Comparison of ENCODE assay signal across 12 mouse cellular contexts in genomic region chr11:79566947-79567346, GRCm38 (mm10). TPM values are rescaled to one million over a fixed set of nuclear protein-coding genes. Genes with fewer than 3 reads are reported as not detected.
"Had no signal": no experiment of that assay in that cellular context is flagged by ENCODE, and none has a peak within 500 bp of the region (broad histone marks: within the 10 kb centered on the region; RNA-seq: fewer than 3 reads in every experiment).

No protein-coding gene starts in this region.

- H3K9ac ChIP-seq: limb, embryonic 15.5 days; liver, embryonic 15.5 days; midbrain, embryonic 13.5 days; neural tube, embryonic 12.5 days; stomach, embryonic 15.5 days had no signal

- H3K4me2 ChIP-seq: limb, embryonic 15.5 days; liver, embryonic 15.5 days; midbrain, embryonic 13.5 days; neural tube, embryonic 12.5 days; stomach, embryonic 15.5 days had no signal

- ATAC-seq: midbrain, embryonic 13.5 days had no signal

- H3K4me3 ChIP-seq: left cerebral cortex, adult 2 months; limb, embryonic 15.5 days; liver, embryonic 15.5 days; midbrain, embryonic 13.5 days; neural tube, embryonic 12.5 days; stomach, embryonic 15.5 days had no signal

- H3K27me3 ChIP-seq: limb, embryonic 15.5 days; liver, embryonic 15.5 days; midbrain, embryonic 13.5 days; neural tube, embryonic 12.5 days; stomach, embryonic 15.5 days had no signal

- H3K4me1 ChIP-seq: limb, embryonic 15.5 days; liver, embryonic 15.5 days; midbrain, embryonic 13.5 days; neural tube, embryonic 12.5 days; stomach, embryonic 15.5 days had no signal

- DNase-seq: kidney, adult 18-20 months; kidney, postnatal 10 days; kidney, postnatal 4 days; lung, postnatal 36 days; right cerebral cortex, postnatal 14 days; thymus, postnatal 36 days had no signal

- H3K27ac ChIP-seq: left cerebral cortex, adult 2 months; limb, embryonic 15.5 days; liver, embryonic 15.5 days; midbrain, embryonic 13.5 days; neural tube, embryonic 12.5 days; stomach, embryonic 15.5 days had no signal

- H3K9me3 ChIP-seq: limb, embryonic 15.5 days; liver, embryonic 15.5 days; midbrain, embryonic 13.5 days; neural tube, embryonic 12.5 days; stomach, embryonic 15.5 days had no signal

RNA-seq across cellular contexts. Expression of gene Evi2, which starts 36.6 kb away (rescaled TPM):
- total RNA-seq: left cerebral cortex, adult 2 months had no signal

RNA-seq across cellular contexts. Expression of gene Evi2b, which starts 43.4 kb away (rescaled TPM):
- polyA plus RNA-seq: midbrain, embryonic 13.5 days; neural tube, embryonic 12.5 days had no signal
